Mouse (Mus musculus) cerebellum, adult 18-20 months (tissue): ENCODE measurements at regions not wholly inside any gene's neighbourhood (a gene's known extent, or its start where the extent isn't known, plus 50 kb on each side); places are given as distances from the start of the nearest gene placed in this dataset.

Source experiments
- DNase-seq, 2 experiments: peaks; one replicate each; pipeline ENCODE4 v3.0.0; 2021

- no peak for DNase-seq
These were observed 385.0 kb upstream of the Adam34 start for GRCm38 (mm10) chr8:44094818-44095217.

- no peak for DNase-seq
These were observed 383.6 kb upstream of the Adam34 start for GRCm38 (mm10) chr8:44093491-44093890.

- no peak for DNase-seq
These were observed 372.2 kb upstream of the Adam34 start for GRCm38 (mm10) chr8:44082057-44082456.

GRCm38 (mm10) chr8:44058846-44059245 is 349.0 kb upstream of the Adam34 start:
- no peak for DNase-seq

- DNase-seq, result peak; percentile 62 to 80
These were observed 332.9 kb upstream of the Adam34 start for GRCm38 (mm10) chr8:44042572-44043355.

- DNase-seq, result no peak
These were observed 324.4 kb upstream of the Adam34 start for GRCm38 (mm10) chr8:44034211-44034610.

- DNase-seq, result no peak
These were observed 321.5 kb upstream of the Adam34 start for GRCm38 (mm10) chr8:44031376-44031775.

- no peak for DNase-seq
These were observed 321.1 kb upstream of the Adam34 start for GRCm38 (mm10) chr8:44030972-44031371.

- DNase-seq, result no peak
These were observed 317.9 kb upstream of the Adam34 start for GRCm38 (mm10) chr8:44027738-44028137.

GRCm38 (mm10) chr8:44025926-44026325 is 316.1 kb upstream of the Adam34 start:
- peak; percentile 37 to 46 for DNase-seq

- no peak for DNase-seq
These were observed 314.2 kb upstream of the Adam34 start for GRCm38 (mm10) chr8:44024028-44024427.
